Mouse (Mus musculus) embryonic fibroblast, embryonic 13.5 days (primary cell): Measurements from ENCODE around the gene Dnase1. TPM values are rescaled to one million over a fixed set of nuclear protein-coding genes. Genes with fewer than 3 reads are reported as not detected.
A peak's percentile ranks its signal among the peaks of the same experiment; 100 is the strongest.
"Not testable (repeated sequence)": the region's sequence is repeated elsewhere in the genome, so short reads cannot be mapped to it uniquely, and the experiment has no call there.

Experiments
- H3K27ac ChIP-seq: 2 replicates; pipeline ENCODE4 v1.5.1; 2012; ENCODE audit warnings: low read length, control low read depth, inconsistent platforms; ENCODE audit not compliant: insufficient read depth
- H3K4me1 ChIP-seq: 2 replicates; pipeline ENCODE4 v1.6.1; 2011; ENCODE audit warnings: low read length; ENCODE audit not compliant: control insufficient read depth, insufficient read depth
- H3K4me3 ChIP-seq: 2 replicates; pipeline ENCODE4 v1.5.1; 2011; ENCODE audit warnings: mild to moderate bottlenecking, control low read depth, low read length; ENCODE audit not compliant: insufficient read depth
- CTCF ChIP-seq: IDR thresholded peaks from 2 replicates; pipeline ENCODE4 v1.5.1; 2011; ENCODE audit warnings: mild to moderate bottlenecking, control low read depth, low read length, moderate library complexity, borderline replicate concordance; ENCODE audit not compliant: insufficient read depth
- POLR2A ChIP-seq: IDR thresholded peaks from 2 replicates; pipeline ENCODE4 v1.6.1; 2011; ENCODE audit warnings: low read depth, mild to moderate bottlenecking, control low read depth, low read length, moderate library complexity
- polyA plus RNA-seq: library from polyadenylated mRNA; stranded (reverse); fragments of >200 nt; gene quantifications from 2 replicates; pipeline ENCODE4 v1.2.4, GENCODE M21; 2011; ENCODE audit warnings: low read depth; ENCODE audit not compliant: missing spikeins, insufficient read length

The Dnase1 gene
- polyA plus RNA-seq, result not detected in 2 replicates

GRCm38 (mm10) chr16:4036807-4037206 lies at the start of gene Dnase1:
Gene Dnase1 (plus strand): TSS chr16:4036942.
- no peak for TF ChIP-seq POLR2A
- no peak for TF ChIP-seq CTCF
- Histone ChIP-seq H3K27ac (no peak within 1 kb of the TSS), H3K4me3 (no peak within 1 kb of the TSS), H3K4me1 (no peaks in the 10 kb centered on the region)

GRCm38 (mm10) chr16:3988410-3988809 lies 48.3 kb upstream of the Dnase1 start:
- TF ChIP-seq POLR2A (no peak), CTCF (no peak)
- Histone ChIP-seq H3K4me3 (no peak overlapping the region), H3K27ac (no peak overlapping the region), H3K4me1 (no peaks in the 10 kb centered on the region)

GRCm38 (mm10) chr16:4003489-4004398 lies 33.0 kb upstream of the Dnase1 start, which contains the start of gene Slx4:
Gene Slx4 (minus strand): TSS chr16:4003770.
- Histone ChIP-seq H3K27ac (peak within 1 kb of the TSS; percentile 79), H3K4me1 (no peaks in the 10 kb centered on the region), H3K4me3 (peak within 1 kb of the TSS; percentile 84)
- TF ChIP-seq CTCF (no peak), POLR2A (peak; percentile 96)

- TF ChIP-seq CTCF, result no peak
- TF ChIP-seq POLR2A, result no peak
- Histone ChIP-seq H3K4me1 (no peaks in the 10 kb centered on the region), H3K27ac (no peak overlapping the region), H3K4me3 (no peak overlapping the region)
These were observed 23.7 kb upstream of the Dnase1 start for GRCm38 (mm10) chr16:4012882-4013570.

GRCm38 (mm10) chr16:4014040-4014668 lies 22.6 kb upstream of the Dnase1 start:
- no peaks in the 10 kb centered on the region for H3K4me1 ChIP-seq
- H3K27ac ChIP-seq, result no peak overlapping the region
- TF ChIP-seq CTCF, result no peak
- no peak for TF ChIP-seq POLR2A
- no peak overlapping the region for H3K4me3 ChIP-seq

GRCm38 (mm10) chr16:4016786-4017185 lies 20.0 kb upstream of the Dnase1 start:
- H3K4me1 ChIP-seq, H3K27ac ChIP-seq, H3K4me3 ChIP-seq: not testable (repeated sequence)

- not testable (repeated sequence) for H3K27ac ChIP-seq, H3K4me1 ChIP-seq, H3K4me3 ChIP-seq
These were observed 19.3 kb upstream of the Dnase1 start for GRCm38 (mm10) chr16:4017466-4017865.

- TF ChIP-seq POLR2A (no peak), CTCF (no peak)
These were observed 15.5 kb upstream of the Dnase1 start for GRCm38 (mm10) chr16:4021241-4021640.

GRCm38 (mm10) chr16:4022719-4023118 lies 14.0 kb upstream of the Dnase1 start:
- Histone ChIP-seq H3K27ac (no peak overlapping the region), H3K4me1 (no peaks in the 10 kb centered on the region), H3K4me3 (no peak overlapping the region)
- TF ChIP-seq POLR2A (no peak), CTCF (no peak)

More at GRCm38 (mm10) chr16:4021241-4021640, 15.5 kb upstream of the Dnase1 start:
- Histone ChIP-seq H3K27ac (no peak overlapping the region), H3K4me1 (no peaks in the 10 kb centered on the region), H3K4me3 (no peak overlapping the region)

- Histone ChIP-seq H3K4me3 (no peak overlapping the region), H3K27ac (no peak overlapping the region), H3K4me1 (no peaks in the 10 kb centered on the region)
- no peak for TF ChIP-seq POLR2A
- TF ChIP-seq CTCF, result no peak
These were observed 10.1 kb upstream of the Dnase1 start for GRCm38 (mm10) chr16:4026672-4027071.

- Histone ChIP-seq H3K4me3 (no peak overlapping the region), H3K27ac (no peak overlapping the region), H3K4me1 (no peaks in the 10 kb centered on the region)
- no peak for TF ChIP-seq CTCF
- no peak for TF ChIP-seq POLR2A
These were observed 9.5 kb upstream of the Dnase1 start for GRCm38 (mm10) chr16:4027211-4027610.
